30 mouse cellular contexts compared by ENCODE assay signal in the genomic region with DNA sequence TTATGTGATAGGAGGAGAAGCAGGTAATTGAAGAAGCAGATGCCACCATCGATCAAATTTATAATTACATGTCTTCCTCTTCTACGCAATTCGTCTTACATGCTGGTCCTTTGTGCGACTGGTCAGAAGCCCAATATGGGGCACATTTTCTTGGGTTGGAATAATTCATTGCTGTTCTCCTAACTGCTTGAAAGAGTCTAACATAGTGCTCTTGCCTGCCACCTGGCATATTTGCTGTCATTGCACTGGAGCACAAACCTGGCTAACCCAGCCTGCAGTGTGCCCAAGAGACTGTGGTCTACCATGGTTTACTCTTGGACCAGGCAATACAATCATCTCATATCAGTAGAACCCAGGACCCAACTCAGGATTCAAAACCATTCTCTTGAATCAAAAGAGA. TPM values are rescaled to one million over a fixed set of nuclear protein-coding genes. Genes with fewer than 3 reads are reported as not detected.
DNase-seq lines count a peak whose midpoint lies in the region; ATAC-seq and TF ChIP-seq lines count a peak whose summit lies in the region.
"Had no signal": no experiment of that assay in that cellular context is flagged by ENCODE, and none has a peak within 500 bp of the region (broad histone marks: within the 10 kb centered on the region; RNA-seq: fewer than 3 reads in every experiment).

No protein-coding gene starts in this region.

- H3K4me2 ChIP-seq in kidney, postnatal 0 days (ENCODE audit: low read length), result no peak overlapping the region
- no peak overlapping the region for H3K4me2 ChIP-seq in lung, postnatal 0 days (replicated peaks; ENCODE audit: low read depth, low read length)
- H3K4me2 ChIP-seq in stomach, postnatal 0 days (replicated peaks; ENCODE audit: low read depth), result 0 out of 2 replicates have a peak overlapping the region, but pooled peaks have one; percentile 27
- H3K4me2 ChIP-seq: embryonic facial prominence, embryonic 15.5 days; forebrain, embryonic 13.5 days; hindbrain, embryonic 15.5 days; limb, embryonic 13.5 days; lung, embryonic 14.5 days; midbrain, embryonic 12.5 days had no signal

- H3K9me3 ChIP-seq in kidney, postnatal 0 days (replicated peaks; ENCODE audit: low read length), result no peaks in the 10 kb centered on the region
- no peaks in the 10 kb centered on the region for H3K9me3 ChIP-seq in lung, postnatal 0 days (ENCODE audit: low read length)
- H3K9me3 ChIP-seq in stomach, postnatal 0 days (ENCODE audit: control insufficient read depth, low read length), result no peaks in the 10 kb centered on the region
- H3K9me3 ChIP-seq: embryonic facial prominence, embryonic 10.5 days; embryonic facial prominence, embryonic 15.5 days; forebrain, embryonic 13.5 days; hindbrain, embryonic 10.5 days; hindbrain, embryonic 15.5 days; limb, embryonic 13.5 days; midbrain, embryonic 12.5 days had no signal

- H3K27me3 ChIP-seq in kidney, postnatal 0 days (ENCODE audit: insufficient read depth, low read length), result peaks cover 3% of the 10 kb centered on the region; the same call in 1 of the 2 replicates
- no peaks in the 10 kb centered on the region for H3K27me3 ChIP-seq in lung, postnatal 0 days (replicated peaks; ENCODE audit: insufficient read depth, low read length)
- no peaks in the 10 kb centered on the region for H3K27me3 ChIP-seq in stomach, postnatal 0 days (ENCODE audit: control insufficient read depth, insufficient read depth, low read length)
- H3K27me3 ChIP-seq: embryonic facial prominence, embryonic 15.5 days; hindbrain, embryonic 15.5 days; midbrain, embryonic 12.5 days had no signal

- peak; percentile 20; the same call in 1 of the 2 replicates for TF ChIP-seq CTCF in gastrocnemius, adult 2 months (IDR thresholded peaks at IDR 0.05)
- peak; percentile 10; the same call in 1 of the 2 replicates for TF ChIP-seq CTCF in kidney, postnatal 0 days (IDR thresholded peaks at IDR 0.05; ENCODE audit: low read depth)
- peak; percentile 48 for TF ChIP-seq CTCF in lung, postnatal 0 days (IDR thresholded peaks at IDR 0.05)
- TF ChIP-seq CTCF in stomach, postnatal 0 days (IDR thresholded peaks at IDR 0.05; ENCODE audit: low read depth), result peak; percentile 46

- no peak for TF ChIP-seq EP300 in lung, postnatal 0 days (IDR thresholded peaks at IDR 0.05)
- TF ChIP-seq EP300 in stomach, postnatal 0 days (optimal IDR thresholded peaks at IDR 0.05), result no peak

- H3K27ac ChIP-seq in gastrocnemius, adult 2 months, result no peak overlapping the region
- no peak overlapping the region for H3K27ac ChIP-seq in kidney, postnatal 0 days
- H3K27ac ChIP-seq in lung, postnatal 0 days (ENCODE audit: low read length), result no peak overlapping the region
- no peak overlapping the region for H3K27ac ChIP-seq in stomach, postnatal 0 days (replicated peaks)
- H3K27ac ChIP-seq: embryonic facial prominence, embryonic 10.5 days; embryonic facial prominence, embryonic 15.5 days; forebrain, embryonic 13.5 days; hindbrain, embryonic 10.5 days; hindbrain, embryonic 15.5 days; limb, embryonic 13.5 days; liver, embryonic 14.5 days; midbrain, embryonic 12.5 days had no signal

- 88% methylated on average over 4 of the region's 4 CpGs for WGBS in kidney, postnatal 0 days
- 92% methylated on average over 4 of the region's 4 CpGs for WGBS in lung, postnatal 0 days
- WGBS in stomach, postnatal 0 days, result 94% methylated on average over 4 of the region's 4 CpGs

- ATAC-seq in kidney, postnatal 0 days (replicated peaks; ENCODE audit: low FRiP score, low read depth), result no peak
- no peak for ATAC-seq in lung, postnatal 0 days
- no peak for ATAC-seq in stomach, postnatal 0 days (ENCODE audit: low FRiP score, low TSS enrichment)
- ATAC-seq: forebrain, embryonic 13.5 days had no signal

- no peaks in the 10 kb centered on the region for H3K36me3 ChIP-seq in kidney, postnatal 0 days (ENCODE audit: insufficient read depth, low read length)
- no peaks in the 10 kb centered on the region for H3K36me3 ChIP-seq in lung, postnatal 0 days (ENCODE audit: insufficient read depth, low read length)
- H3K36me3 ChIP-seq in stomach, postnatal 0 days (ENCODE audit: control insufficient read depth, insufficient read depth, low read length), result no peaks in the 10 kb centered on the region
- H3K36me3 ChIP-seq: embryonic facial prominence, embryonic 10.5 days; embryonic facial prominence, embryonic 15.5 days; hindbrain, embryonic 10.5 days; hindbrain, embryonic 15.5 days; limb, embryonic 13.5 days; midbrain, embryonic 12.5 days had no signal

- no peak overlapping the region for H3K9ac ChIP-seq in kidney, postnatal 0 days (ENCODE audit: low read depth, low read length)
- H3K9ac ChIP-seq in lung, postnatal 0 days (replicated peaks; ENCODE audit: low read depth), result no peak overlapping the region
- no peak overlapping the region for H3K9ac ChIP-seq in stomach, postnatal 0 days (ENCODE audit: low read length)
- H3K9ac ChIP-seq: embryonic facial prominence, embryonic 15.5 days; forebrain, embryonic 13.5 days; hindbrain, embryonic 15.5 days; limb, embryonic 13.5 days; liver, embryonic 14.5 days; lung, embryonic 14.5 days; midbrain, embryonic 12.5 days had no signal

- intact Hi-C loops in gastrocnemius, adult 2 months (cut with DNase I), result loop anchor here (2.0 kb wide), 1 partner anchor 324 kb away; no protein-coding TSS in a partner anchor

- no peak for DNase-seq in gastrocnemius, adult 2 months
- DNase-seq in gastrocnemius, adult 18-20 months (ENCODE audit: low spot score), result no peak
- no peak for DNase-seq in kidney, postnatal 0 days (ENCODE audit: low spot score)
- DNase-seq in kidney, adult 9 months, result no peak
- no peak for DNase-seq in lung, postnatal 0 days (ENCODE audit: low spot score)
- DNase-seq in lung, postnatal 36 days, result no peak
- DNase-seq in stomach, postnatal 0 days (ENCODE audit: low spot score), result no peak
- no peak for DNase-seq in cerebellum, adult 11 months
- DNase-seq: adrenal gland, postnatal 14 days; cerebellum, adult 11-12 months; cerebellum, postnatal 14 days; heart, postnatal 14 days; kidney, postnatal 10 days; layer of hippocampus, adult 9-11 months; lung, embryonic 14.5 days; retina, postnatal 1 day; right cerebral cortex, postnatal 14 days; thymus, postnatal 14 days had no signal

- H3K4me3 ChIP-seq in gastrocnemius, adult 2 months, result peak overlapping the region; percentile 70
- no peak overlapping the region for H3K4me3 ChIP-seq in kidney, postnatal 0 days (replicated peaks; ENCODE audit: low read depth, low read length)
- no peak overlapping the region for H3K4me3 ChIP-seq in lung, postnatal 0 days (ENCODE audit: low read depth, low read length)
- no peak overlapping the region for H3K4me3 ChIP-seq in stomach, postnatal 0 days (ENCODE audit: low read depth, low read length)
- H3K4me3 ChIP-seq: embryonic facial prominence, embryonic 10.5 days; embryonic facial prominence, embryonic 15.5 days; forebrain, embryonic 13.5 days; hindbrain, embryonic 10.5 days; hindbrain, embryonic 15.5 days; limb, embryonic 13.5 days; midbrain, embryonic 12.5 days had no signal

- H3K4me1 ChIP-seq in kidney, postnatal 0 days (replicated peaks; ENCODE audit: insufficient read depth, low read length), result no peaks in the 10 kb centered on the region
- no peaks in the 10 kb centered on the region for H3K4me1 ChIP-seq in lung, postnatal 0 days (ENCODE audit: insufficient read depth, low read depth, low read length)
- H3K4me1 ChIP-seq in stomach, postnatal 0 days (replicated peaks; ENCODE audit: control insufficient read depth, insufficient read depth), result no peaks in the 10 kb centered on the region

RNA-seq across cellular contexts. Expression of a gene that starts 2.7 kb away (rescaled TPM):
- 10 to 100 TPM; 10.0 to 18.9 TPM for total RNA-seq in gastrocnemius, adult 2 months (2021)
- total RNA-seq in gastrocnemius, adult 18-20 months (2021), result 1 to 10 TPM; 5.9 to 6.0 TPM
- polyA plus RNA-seq in kidney, postnatal 0 days (2015; fragmentation: Nextera tagmentation; extraction: Ambion mirVana), result 0.91 and 1.1 TPM in 2 replicates
- polyA plus RNA-seq in lung, postnatal 0 days (2015; fragmentation: Nextera tagmentation; extraction: Ambion mirVana), result 2.7 and 3.0 TPM in 2 replicates
- 5.4 TPM in 2 replicates for polyA plus RNA-seq in stomach, postnatal 0 days (2015; fragmentation: Nextera tagmentation; extraction: Ambion mirVana)
- total RNA-seq: megakaryocyte, adult 5-6 weeks; MEL; monocyte, adult 5-6 weeks had no signal
- polyA plus RNA-seq: heart, embryonic 14.5 days had no signal
